Mouse (Mus musculus): ENCODE measurements around the gene Secisbp2. TPM values are rescaled to one million over a fixed set of nuclear protein-coding genes. Genes with fewer than 3 reads are reported as not detected.

Gene Secisbp2
- polyA plus RNA-seq, 1 experiment, result 23.3 TPM

GRCm38 (mm10) chr13:51724566-51724965, 73.1 kb downstream of the Secisbp2 start:
- TF ChIP-seq CTCF (IDR thresholded peaks at IDR 0.05; ENCODE audit: extremely low read depth, insufficient read depth, low read length) (no peak), POLR2A (IDR thresholded peaks at IDR 0.05; ENCODE audit: extremely low read depth, insufficient read depth, low read length) (no peak)
- Histone ChIP-seq H3K4me3 (ENCODE audit: insufficient read depth, low read length) (no peak overlapping the region), H3K4me1 (ENCODE audit: control insufficient read depth, insufficient read depth, low read length) (no peaks in the 10 kb centered on the region; the same call in 1 of the 2 replicates), H3K27ac (ENCODE audit: insufficient read depth, low read length) (no peak overlapping the region)

GRCm38 (mm10) chr13:51725446-51725845, 73.9 kb downstream of the Secisbp2 start:
- Histone ChIP-seq H3K4me1 (ENCODE audit: control insufficient read depth, insufficient read depth, low read length) (0 out of 2 replicates have a peak, but pooled peaks cover under 1% of the 10 kb centered on the region), H3K27ac (ENCODE audit: insufficient read depth, low read length) (no peak overlapping the region), H3K4me3 (ENCODE audit: insufficient read depth, low read length) (no peak overlapping the region)
- TF ChIP-seq POLR2A (IDR thresholded peaks at IDR 0.05; ENCODE audit: extremely low read depth, insufficient read depth, low read length) (no peak), CTCF (IDR thresholded peaks at IDR 0.05; ENCODE audit: extremely low read depth, insufficient read depth, low read length) (no peak)

- no peak overlapping the region for H3K27ac ChIP-seq (ENCODE audit: insufficient read depth, low read length)
- TF ChIP-seq POLR2A (IDR thresholded peaks at IDR 0.05; ENCODE audit: extremely low read depth, insufficient read depth, low read length) (no peak), CTCF (IDR thresholded peaks at IDR 0.05; ENCODE audit: extremely low read depth, insufficient read depth, low read length) (no peak)
Observed at GRCm38 (mm10) chr13:51725926-51726574, 74.6 kb downstream of the Secisbp2 start.

GRCm38 (mm10) chr13:51727364-51727763, 75.9 kb downstream of the Secisbp2 start:
- H3K4me3 ChIP-seq (ENCODE audit: insufficient read depth, low read length), result no peak overlapping the region
- peaks cover 2% of the 10 kb centered on the region for H3K4me1 ChIP-seq (ENCODE audit: control insufficient read depth, insufficient read depth, low read length)
- no peak for TF ChIP-seq POLR2A (IDR thresholded peaks at IDR 0.05; ENCODE audit: extremely low read depth, insufficient read depth, low read length)
- TF ChIP-seq CTCF (IDR thresholded peaks at IDR 0.05; ENCODE audit: extremely low read depth, insufficient read depth, low read length), result no peak
- H3K27ac ChIP-seq (ENCODE audit: insufficient read depth, low read length), result no peak overlapping the region

More at GRCm38 (mm10) chr13:51725926-51726574, 74.6 kb downstream of the Secisbp2 start:
- H3K4me1 ChIP-seq (ENCODE audit: control insufficient read depth, insufficient read depth, low read length), result 0 out of 2 replicates have a peak, but pooled peaks cover 2% of the 10 kb centered on the region
- no peak overlapping the region for H3K4me3 ChIP-seq (ENCODE audit: insufficient read depth, low read length)

GRCm38 (mm10) chr13:51729887-51730361, 78.4 kb downstream of the Secisbp2 start:
- no peak overlapping the region for H3K4me3 ChIP-seq (ENCODE audit: insufficient read depth, low read length)
- H3K4me1 ChIP-seq (ENCODE audit: control insufficient read depth, insufficient read depth, low read length), result peaks cover 3% of the 10 kb centered on the region
- H3K27ac ChIP-seq (ENCODE audit: insufficient read depth, low read length), result no peak overlapping the region
- TF ChIP-seq CTCF (IDR thresholded peaks at IDR 0.05; ENCODE audit: extremely low read depth, insufficient read depth, low read length) (peak; percentile 35), POLR2A (IDR thresholded peaks at IDR 0.05; ENCODE audit: extremely low read depth, insufficient read depth, low read length) (no peak)

- H3K27ac ChIP-seq (ENCODE audit: insufficient read depth, low read length), result no peak overlapping the region
- H3K4me1 ChIP-seq (ENCODE audit: control insufficient read depth, insufficient read depth, low read length), result peaks cover 3% of the 10 kb centered on the region
- no peak overlapping the region for H3K4me3 ChIP-seq (ENCODE audit: insufficient read depth, low read length)
- TF ChIP-seq CTCF (IDR thresholded peaks at IDR 0.05; ENCODE audit: extremely low read depth, insufficient read depth, low read length) (no peak), POLR2A (IDR thresholded peaks at IDR 0.05; ENCODE audit: extremely low read depth, insufficient read depth, low read length) (no peak)
Observed at GRCm38 (mm10) chr13:51731474-51731873, 80.0 kb downstream of the Secisbp2 start.

- no peak for TF ChIP-seq POLR2A (IDR thresholded peaks at IDR 0.05; ENCODE audit: extremely low read depth, insufficient read depth, low read length)
- TF ChIP-seq CTCF (IDR thresholded peaks at IDR 0.05; ENCODE audit: extremely low read depth, insufficient read depth, low read length), result no peak
- no peak overlapping the region for H3K4me3 ChIP-seq (ENCODE audit: insufficient read depth, low read length)
- no peak overlapping the region for H3K27ac ChIP-seq (ENCODE audit: insufficient read depth, low read length)
- peaks cover 5% of the 10 kb centered on the region for H3K4me1 ChIP-seq (ENCODE audit: control insufficient read depth, insufficient read depth, low read length)
Observed at GRCm38 (mm10) chr13:51732097-51732664, 80.7 kb downstream of the Secisbp2 start.

Other genes starting within 250 kb of the Secisbp2 start
- gene S1pr3, start 243.1 kb upstream of the Secisbp2 start, polyA plus RNA-seq (2012; rRNA removed), result 6.7 and 6.9 TPM in 2 replicates
- 80.3 and 82.8 TPM in 2 replicates for gene Shc3, start 82.3 kb upstream of the Secisbp2 start, polyA plus RNA-seq (2012; rRNA removed)
- 3.2 and 5.8 TPM in 2 replicates for gene Cks2, start 6.5 kb upstream of the Secisbp2 start, polyA plus RNA-seq (2012; rRNA removed)
- gene Sema4d, start 142.1 kb downstream of the Secisbp2 start, polyA plus RNA-seq (2012; rRNA removed), result 88.7 and 99.9 TPM in 2 replicates
- 38.0 and 41.9 TPM in 2 replicates for gene Gadd45g, start 195.0 kb downstream of the Secisbp2 start, polyA plus RNA-seq (2012; rRNA removed)